Mouse (Mus musculus) embryonic facial prominence, embryonic 11.5 days (tissue): ENCODE data around the gene Gpa33. TPM values are rescaled to one million over a fixed set of nuclear protein-coding genes. Genes with fewer than 3 reads are reported as not detected.

Experiments used
- ATAC-seq: fragments of 200-750 bp; cut with Nextera tagmentation; replicated peaks from 2 replicates; pipeline ENCODE4 v1.8.0; 2017; ENCODE audit warnings: low read depth; ENCODE audit not compliant: insufficient number of reproducible peaks, low FRiP score, low TSS enrichment
- DNase-seq: peaks from one replicate; pipeline ENCODE4 v3.0.0-alpha.2; 2015; ENCODE audit warnings: low spot score
- H3K27ac ChIP-seq: fragments of 300-500 bp; sonication (generic); replicated peaks from 2 replicates; pipeline ENCODE4 v1.5.1; 2014; ENCODE audit warnings: mild to moderate bottlenecking, low read depth, low read length, control low read depth
- H3K27me3 ChIP-seq: fragments of 300-500 bp; sonication (generic); 2 replicates; pipeline ENCODE4 v1.6.1; 2014; ENCODE audit warnings: mild to moderate bottlenecking, low read length, moderate library complexity, mixed read lengths; ENCODE audit not compliant: control insufficient read depth, insufficient read depth
- H3K36me3 ChIP-seq: fragments of 300-500 bp; sonication (generic); replicated peaks from 2 replicates; pipeline ENCODE4 v1.6.1; 2014; ENCODE audit warnings: low read depth, mild to moderate bottlenecking, low read length, moderate library complexity, mixed read lengths; ENCODE audit not compliant: control insufficient read depth, insufficient read depth
- H3K4me1 ChIP-seq: fragments of 300-500 bp; sonication (generic); 2 replicates; pipeline ENCODE4 v1.6.1; 2014; ENCODE audit warnings: low read length, mixed read lengths; ENCODE audit not compliant: control insufficient read depth, insufficient read depth
- H3K4me2 ChIP-seq: fragments of 300-500 bp; sonication (generic); 2 replicates; pipeline ENCODE4 v1.6.1; 2014; ENCODE audit warnings: low read depth, mild to moderate bottlenecking, control low read depth, low read length, moderate library complexity
- H3K4me3 ChIP-seq: fragments of 300-500 bp; sonication (generic); 2 replicates; pipeline ENCODE4 v1.5.1; 2014; ENCODE audit warnings: low read depth, low read length, control low read depth
- H3K9ac ChIP-seq: fragments of 300-500 bp; sonication (generic); replicated peaks from 2 replicates; pipeline ENCODE4 v1.6.1; 2014; ENCODE audit warnings: mild to moderate bottlenecking, control low read depth, low read length
- H3K9me3 ChIP-seq: fragments of 300-500 bp; sonication (generic); replicated peaks from 2 replicates; pipeline ENCODE4 v1.6.1; 2016; ENCODE audit warnings: mild to moderate bottlenecking, low read length, inconsistent platforms, mixed read lengths; ENCODE audit not compliant: control insufficient read depth
- WGBS: fragments of 180-500 bp; shearing (Covaris S2); extraction: QIAGEN DNeasy Blood & Tissue Kit; methylation state at CpG from one replicate; pipeline ENCODE4 v1.1.7; 2014; 5-methylcytosine and 5-hydroxymethylcytosine counted together
- polyA plus RNA-seq: library from polyadenylated mRNA; unstranded; fragments of >200 nt; fragmentation: Nextera tagmentation; extraction: Ambion mirVana; gene quantifications from 2 replicates; pipeline ENCODE4 v1.2.1, GENCODE M21; 2014

Gpa33 gene
- polyA plus RNA-seq: 0.10 and 0.34 TPM in 2 replicates

DNA sequence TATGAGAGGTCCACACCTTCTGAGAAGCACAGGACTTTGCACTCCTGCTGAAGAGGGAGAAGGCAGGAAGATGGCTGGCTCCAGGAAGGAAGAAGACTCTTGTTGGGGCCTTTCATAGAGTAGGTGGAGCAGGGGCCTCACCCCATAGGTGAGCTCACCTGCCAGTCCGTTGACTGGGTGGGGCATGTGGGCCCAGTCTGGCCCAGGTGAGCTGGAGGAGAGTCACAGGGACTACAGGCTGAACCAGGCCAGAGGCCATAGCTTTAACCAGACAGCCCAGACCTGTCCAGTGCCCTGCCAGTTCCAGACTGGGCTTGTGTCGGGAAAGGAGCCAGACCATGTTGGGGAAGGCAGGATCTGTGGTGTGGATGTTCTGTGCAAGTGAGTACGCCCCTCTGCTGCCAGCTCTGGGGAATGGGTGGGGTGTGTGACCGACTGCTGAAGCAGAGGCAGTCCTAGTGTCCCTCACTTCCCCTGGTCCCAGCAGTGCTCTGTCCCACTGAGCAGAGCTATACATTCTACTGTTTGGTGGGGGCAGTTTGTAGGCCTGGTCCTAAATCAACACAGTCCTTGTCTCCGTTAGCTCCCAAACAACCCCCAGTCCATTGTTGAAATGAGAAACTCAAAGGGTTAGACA, at the start of gene Gpa33:
TSS of gene Gpa33 (plus strand) at position 15 of the 637 bp plus-strand sequence.
- no peak for DNase-seq
- WGBS: 81% methylated on average over 5 of the region's 5 CpGs
- Histone ChIP-seq H3K27me3 (no peaks in the 10 kb centered on the region), H3K36me3 (no peaks in the 10 kb centered on the region), H3K4me1 (peaks cover 11% of the 10 kb centered on the region), H3K27ac (no peak within 1 kb of the TSS), H3K9ac (no peak within 1 kb of the TSS), H3K4me2 (no peak within 1 kb of the TSS), H3K4me3 (no peak within 1 kb of the TSS), H3K9me3 (no peaks in the 10 kb centered on the region)
- no peak for ATAC-seq

DNA sequence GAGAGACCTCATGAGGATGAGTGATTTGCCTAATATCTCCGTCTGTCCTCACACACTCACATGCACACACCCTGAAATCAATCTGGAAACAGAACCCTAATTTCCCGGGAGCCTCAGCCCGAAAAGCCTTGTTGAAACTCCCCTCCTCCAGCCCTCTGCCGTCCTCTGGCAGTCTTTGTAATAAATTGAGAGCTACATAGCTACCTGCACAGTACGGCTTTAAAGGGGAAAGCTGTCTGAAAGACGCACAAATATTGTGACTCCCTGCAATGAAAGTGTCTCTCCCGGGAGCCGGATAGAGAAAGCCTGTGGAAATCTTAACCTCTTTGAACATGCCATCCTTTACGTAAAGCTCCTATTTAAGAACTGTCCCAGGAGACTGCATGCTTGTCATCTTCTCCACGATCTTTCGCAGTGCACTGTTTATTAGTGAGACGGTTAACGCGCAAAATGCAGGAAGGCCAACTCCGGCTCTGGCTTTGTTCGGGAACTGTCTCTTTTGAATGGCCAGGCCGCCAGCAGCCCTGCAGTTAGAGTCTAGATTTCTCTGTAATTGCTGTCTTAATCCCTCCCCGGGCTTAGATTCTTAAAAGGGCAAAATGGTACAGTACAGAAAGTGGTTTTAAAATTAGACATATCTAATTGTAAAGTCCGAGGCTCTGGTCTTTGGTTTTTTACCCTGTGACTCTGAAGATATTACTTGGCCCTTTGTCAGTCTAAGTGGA, 41.4 kb upstream of the Gpa33 start:
- Histone ChIP-seq H3K4me1 (no peaks in the 10 kb centered on the region), H3K27ac (no peak overlapping the region), H3K36me3 (no peaks in the 10 kb centered on the region), H3K27me3 (no peaks in the 10 kb centered on the region), H3K4me3 (no peak overlapping the region), H3K4me2 (no peak overlapping the region), H3K9me3 (no peaks in the 10 kb centered on the region), H3K9ac (no peak overlapping the region)
- DNase-seq (peak; percentile 23), ATAC-seq (no peak)
- WGBS: 64% methylated on average over 19 of the region's 19 CpGs

- Histone ChIP-seq H3K4me1 (no peaks in the 10 kb centered on the region), H3K27me3 (no peaks in the 10 kb centered on the region), H3K36me3 (no peaks in the 10 kb centered on the region), H3K9me3 (no peaks in the 10 kb centered on the region), H3K27ac (no peak overlapping the region), H3K4me3 (no peak overlapping the region), H3K9ac (no peak overlapping the region), H3K4me2 (no peak overlapping the region)
- no peak for DNase-seq
- no peak for ATAC-seq
- 73% methylated on average over 3 of the region's 3 CpGs for WGBS
These were observed 40.7 kb upstream of the Gpa33 start for GRCm38 (mm10) chr1:166089337-166089736.

- H3K4me1 ChIP-seq: no peaks in the 10 kb centered on the region
- H3K4me3 ChIP-seq: no peak overlapping the region
- DNase-seq: peak; percentile 35
- no peak overlapping the region for H3K4me2 ChIP-seq
- no peaks in the 10 kb centered on the region for H3K9me3 ChIP-seq
- ATAC-seq: no peak
- H3K27me3 ChIP-seq: no peaks in the 10 kb centered on the region
- H3K36me3 ChIP-seq: no peaks in the 10 kb centered on the region
- H3K27ac ChIP-seq: no peak overlapping the region
- H3K9ac ChIP-seq: no peak overlapping the region
- 43% methylated on average over 4 of the region's 4 CpGs for WGBS
These were observed 40.3 kb upstream of the Gpa33 start for GRCm38 (mm10) chr1:166089739-166090138.

DNA sequence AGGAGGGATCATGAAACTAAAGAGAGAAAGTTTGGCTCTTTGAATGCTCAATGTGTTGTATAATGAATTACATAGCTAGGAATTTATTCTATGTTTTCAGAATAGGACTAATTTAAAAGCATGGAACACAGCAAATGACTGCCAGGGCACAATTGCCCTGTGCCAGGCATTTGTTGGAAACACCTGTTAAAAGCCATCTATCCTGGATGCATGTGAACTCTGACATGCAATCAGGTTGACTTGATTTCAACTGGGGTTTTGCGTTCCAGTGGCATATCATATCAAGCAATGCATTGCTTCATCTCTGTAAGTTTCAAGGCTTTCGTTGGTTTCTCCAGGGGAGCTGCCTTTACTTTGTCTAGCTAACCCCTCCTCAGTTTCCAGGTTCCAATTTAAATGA, 39.7 kb upstream of the Gpa33 start:
- Histone ChIP-seq H3K36me3 (no peaks in the 10 kb centered on the region), H3K4me1 (no peaks in the 10 kb centered on the region), H3K4me2 (no peak overlapping the region), H3K27me3 (no peaks in the 10 kb centered on the region), H3K4me3 (no peak overlapping the region), H3K27ac (no peak overlapping the region), H3K9ac (no peak overlapping the region), H3K9me3 (no peaks in the 10 kb centered on the region)
- ATAC-seq: no peak
- 88% methylated on average over 2 of the region's 2 CpGs for WGBS
- no peak for DNase-seq

GRCm38 (mm10) chr1:166094462-166094861, 35.6 kb upstream of the Gpa33 start:
- ATAC-seq (no peak), DNase-seq (no peak)
- H3K27me3 ChIP-seq: no peaks in the 10 kb centered on the region
- no peak overlapping the region for H3K9ac ChIP-seq
- H3K27ac ChIP-seq: no peak overlapping the region
- whole genome bisulfite sequencing: 87% methylated on average over 3 of the region's 3 CpGs
- no peaks in the 10 kb centered on the region for H3K9me3 ChIP-seq
- no peak overlapping the region for H3K4me2 ChIP-seq
- no peak overlapping the region for H3K4me3 ChIP-seq
- no peaks in the 10 kb centered on the region for H3K36me3 ChIP-seq
- no peaks in the 10 kb centered on the region for H3K4me1 ChIP-seq

DNA sequence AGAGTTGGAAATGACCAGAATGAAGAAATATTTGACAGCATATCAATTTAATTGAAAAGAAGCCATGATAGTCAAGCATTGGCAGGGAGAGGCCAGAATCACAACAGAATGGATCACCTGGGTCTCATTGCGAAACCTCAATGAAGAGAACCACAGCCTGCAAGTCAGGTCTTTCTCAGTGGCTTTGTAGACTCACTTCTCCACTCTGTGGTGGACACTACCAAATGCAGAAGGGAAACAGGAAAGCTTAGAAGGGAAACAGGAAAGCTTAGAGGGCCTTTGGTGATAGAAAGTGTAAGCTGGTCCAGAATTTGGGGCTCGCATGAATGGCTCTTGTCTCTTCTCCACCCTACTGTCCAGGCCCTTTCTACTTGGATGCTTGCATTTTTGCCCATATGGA, 31.9 kb upstream of the Gpa33 start:
- no peak overlapping the region for H3K4me2 ChIP-seq
- WGBS: 95% methylated on average over 2 of the region's 2 CpGs

GRCm38 (mm10) chr1:166102920-166103608, 27.0 kb upstream of the Gpa33 start:
- no peaks in the 10 kb centered on the region for H3K27me3 ChIP-seq
- no peaks in the 10 kb centered on the region for H3K9me3 ChIP-seq
- peak; percentile 54 for DNase-seq
- no peaks in the 10 kb centered on the region for H3K36me3 ChIP-seq
- WGBS: 55% methylated on average over 11 of the region's 11 CpGs
- H3K4me2 ChIP-seq: no peak overlapping the region
- no peak overlapping the region for H3K9ac ChIP-seq
- H3K27ac ChIP-seq: no peak overlapping the region
- H3K4me1 ChIP-seq: no peaks in the 10 kb centered on the region
- H3K4me3 ChIP-seq: no peak overlapping the region
- ATAC-seq: no peak

More for the DNA sequence above, 31.9 kb upstream of the Gpa33 start:
- no peak overlapping the region for H3K4me3 ChIP-seq
- H3K9ac ChIP-seq: no peak overlapping the region
- no peak for ATAC-seq
- no peaks in the 10 kb centered on the region for H3K9me3 ChIP-seq
- no peaks in the 10 kb centered on the region for H3K27me3 ChIP-seq
- DNase-seq: no peak
- H3K36me3 ChIP-seq: no peaks in the 10 kb centered on the region
- no peak overlapping the region for H3K27ac ChIP-seq
- no peaks in the 10 kb centered on the region for H3K4me1 ChIP-seq
